Mouse (Mus musculus): Measurements from ENCODE around the gene Sh3bp5. TPM values are rescaled to one million over a fixed set of nuclear protein-coding genes. Genes with fewer than 3 reads are reported as not detected.

Gene Sh3bp5
- 37.9 and 38.4 TPM in 2 replicates for polyA plus RNA-seq (2015; fragmentation: Nextera tagmentation; extraction: Ambion mirVana)

DNA sequence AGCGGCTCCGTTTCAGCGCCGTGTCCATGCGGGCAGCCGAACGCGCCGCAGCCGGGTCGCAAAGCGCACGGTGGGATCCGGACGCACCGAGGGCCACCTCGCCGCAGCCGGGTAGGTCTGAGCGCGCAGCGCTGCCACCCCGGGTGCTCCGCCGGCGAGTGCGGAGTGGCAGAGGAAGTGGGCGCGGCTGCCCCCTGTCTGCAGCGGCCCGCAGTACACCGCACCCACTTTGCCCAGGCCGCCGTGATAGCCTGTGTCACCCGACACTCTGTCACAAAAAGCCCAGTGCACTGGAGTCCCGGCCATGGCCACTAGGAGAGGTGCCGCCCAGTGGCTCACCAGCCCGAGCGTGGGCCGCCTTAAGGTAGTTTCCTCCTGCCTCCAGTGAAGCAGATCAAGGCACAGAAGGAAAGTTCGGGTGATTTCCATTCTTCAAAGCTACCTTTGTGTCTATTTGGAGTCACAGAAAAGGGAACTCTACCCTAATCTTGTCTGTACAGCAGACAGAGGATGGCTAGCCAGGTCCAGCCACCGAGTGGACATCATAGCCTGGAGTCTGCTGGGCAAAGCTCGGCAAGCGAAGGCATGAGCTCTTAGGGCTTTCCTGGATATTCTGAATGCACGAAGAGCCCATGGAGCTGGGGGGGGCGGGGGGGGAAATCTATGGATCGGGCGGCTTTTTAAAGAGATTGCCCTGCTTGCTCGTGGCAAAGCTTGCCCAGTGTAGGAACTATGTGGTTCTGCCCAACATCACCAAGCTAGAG is at the start of gene Sh3bp5:
Gene Sh3bp5 (minus strand): TSS at position 149 of the 764 bp plus-strand sequence.
- ATAC-seq (peak; percentile 94), DNase-seq (ENCODE audit: low spot score) (peak; percentile 93)
- H3K9ac ChIP-seq (replicated peaks; ENCODE audit: low read depth): peak within 1 kb of the TSS; percentile 66
- peak within 1 kb of the TSS; percentile 71 for H3K27ac ChIP-seq (ENCODE audit: low read length)
- no peaks in the 10 kb centered on the region for H3K9me3 ChIP-seq (ENCODE audit: low read length)
- peaks cover 11% of the 10 kb centered on the region; the same call in 1 of the 2 replicates for H3K4me1 ChIP-seq (ENCODE audit: insufficient read depth, low read depth, low read length)
- no peaks in the 10 kb centered on the region for H3K36me3 ChIP-seq (ENCODE audit: insufficient read depth, low read length)
- H3K4me3 ChIP-seq (ENCODE audit: low read depth, low read length): peak within 1 kb of the TSS; percentile 65
- peaks cover 5% of the 10 kb centered on the region; the same call in 1 of the 2 replicates for H3K27me3 ChIP-seq (replicated peaks; ENCODE audit: insufficient read depth, low read length)
- TF ChIP-seq EP300 (IDR thresholded peaks at IDR 0.05) (no peak), CTCF (IDR thresholded peaks at IDR 0.05) (peak; percentile 96)
- H3K4me2 ChIP-seq (replicated peaks; ENCODE audit: low read depth, low read length): peak within 1 kb of the TSS; percentile 80
- 9% methylated on average over 42 of the region's 49 CpGs for WGBS

DNA sequence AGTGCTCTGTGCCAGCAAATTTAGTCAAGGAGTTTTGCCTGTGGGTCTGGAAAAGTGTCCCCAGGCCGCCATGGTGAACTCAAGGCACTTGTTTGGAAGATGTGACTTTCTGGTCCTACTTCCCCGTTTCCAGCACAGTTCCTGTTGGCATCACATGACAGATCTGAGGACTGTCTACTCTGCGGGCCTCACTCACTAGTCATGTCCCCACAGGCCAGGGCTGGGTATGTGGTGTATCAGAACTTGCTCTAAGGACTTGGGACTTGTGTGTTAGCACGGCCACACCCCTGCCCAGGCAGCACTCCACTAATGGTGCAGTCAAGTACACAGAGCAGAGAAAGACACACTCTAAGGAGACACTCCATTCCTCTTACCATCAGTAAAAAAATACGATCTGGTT is 46.5 kb upstream of the Sh3bp5 start:
- H3K27ac ChIP-seq (ENCODE audit: low read length): no peak overlapping the region
- H3K4me1 ChIP-seq (ENCODE audit: insufficient read depth, low read depth, low read length): no peaks in the 10 kb centered on the region
- peaks cover 74% of the 10 kb centered on the region; the same call in 1 of the 2 replicates for H3K36me3 ChIP-seq (ENCODE audit: insufficient read depth, low read length)
- WGBS: 82% methylated on average over 5 of the region's 5 CpGs
- H3K27me3 ChIP-seq (replicated peaks; ENCODE audit: insufficient read depth, low read length): no peaks in the 10 kb centered on the region
- no peak for TF ChIP-seq EP300 (IDR thresholded peaks at IDR 0.05)
- TF ChIP-seq CTCF (IDR thresholded peaks at IDR 0.05): no peak
- no peak overlapping the region for H3K4me3 ChIP-seq (ENCODE audit: low read depth, low read length)
- no peaks in the 10 kb centered on the region for H3K9me3 ChIP-seq (ENCODE audit: low read length)
- no peak for ATAC-seq
- DNase-seq (ENCODE audit: low spot score): no peak
- no peak overlapping the region for H3K9ac ChIP-seq (replicated peaks; ENCODE audit: low read depth)
- no peak overlapping the region for H3K4me2 ChIP-seq (replicated peaks; ENCODE audit: low read depth, low read length)

DNA sequence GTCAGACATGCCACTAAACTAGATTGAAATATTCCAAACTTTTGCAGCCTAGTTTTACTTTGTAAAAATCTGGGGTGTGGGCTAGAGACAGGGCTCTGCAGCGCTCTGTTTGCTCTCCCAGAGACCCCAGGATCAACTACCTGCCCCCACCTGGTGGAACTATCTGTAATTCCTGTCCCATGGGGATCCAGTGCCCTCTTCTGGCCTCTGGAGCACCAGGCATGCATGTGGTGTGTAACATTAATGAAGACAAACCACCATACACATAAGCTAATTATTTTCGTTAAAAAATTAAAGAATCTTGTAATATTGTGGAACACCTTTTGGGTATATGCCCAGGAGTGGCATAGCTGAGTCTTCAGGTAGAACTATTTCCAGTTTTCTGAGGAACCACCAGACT is 37.4 kb upstream of the Sh3bp5 start:
- H3K4me3 ChIP-seq (ENCODE audit: low read depth, low read length): no peak overlapping the region
- H3K36me3 ChIP-seq (ENCODE audit: insufficient read depth, low read length): 0 out of 2 replicates have a peak, but pooled peaks cover under 1% of the 10 kb centered on the region
- DNase-seq (ENCODE audit: low spot score) (no peak), ATAC-seq (no peak)
- H3K27me3 ChIP-seq (replicated peaks; ENCODE audit: insufficient read depth, low read length): no peaks in the 10 kb centered on the region
- H3K4me2 ChIP-seq (replicated peaks; ENCODE audit: low read depth, low read length): no peak overlapping the region
- no peaks in the 10 kb centered on the region for H3K9me3 ChIP-seq (ENCODE audit: low read length)
- H3K9ac ChIP-seq (replicated peaks; ENCODE audit: low read depth): no peak overlapping the region
- WGBS: 85% methylated on average over 2 of the region's 2 CpGs
- H3K4me1 ChIP-seq (ENCODE audit: insufficient read depth, low read depth, low read length): no peaks in the 10 kb centered on the region
- no peak overlapping the region for H3K27ac ChIP-seq (ENCODE audit: low read length)
- TF ChIP-seq EP300 (IDR thresholded peaks at IDR 0.05): no peak
- peak; percentile 35; the same call in 1 of the 2 replicates for TF ChIP-seq CTCF (IDR thresholded peaks at IDR 0.05)

DNA sequence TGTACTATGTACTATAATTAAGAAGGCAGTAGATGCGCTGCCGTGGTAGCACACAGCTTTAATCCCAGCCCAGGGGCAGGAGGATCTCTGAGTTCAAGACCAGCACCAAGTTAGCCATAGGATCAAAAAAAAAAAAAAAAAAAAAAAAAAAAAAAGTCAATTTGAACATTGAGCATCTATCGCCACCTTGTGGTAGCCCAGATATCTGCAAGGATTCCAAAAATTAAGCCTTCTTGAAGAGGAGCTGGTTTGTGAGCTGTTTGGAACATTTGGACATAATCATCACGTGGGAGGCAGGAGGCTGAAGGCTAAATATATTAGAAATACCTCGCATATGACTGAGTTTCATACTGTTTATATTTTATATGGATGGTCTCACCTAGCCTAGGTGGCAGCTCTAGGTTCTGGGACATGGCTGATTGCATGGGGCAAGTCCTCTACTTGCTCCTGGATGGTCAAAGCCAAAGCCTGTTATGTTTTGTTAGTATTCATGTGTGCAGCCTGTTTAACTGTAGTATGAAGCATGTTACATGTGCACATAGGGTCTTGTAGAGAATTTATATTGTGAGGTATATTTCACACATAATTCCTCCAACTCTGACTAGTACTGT is 36.7 kb upstream of the Sh3bp5 start:
- DNase-seq (ENCODE audit: low spot score) (peak; percentile 84), ATAC-seq (no peak)
- H3K4me3 ChIP-seq (ENCODE audit: low read depth, low read length): no peak overlapping the region
- no peak overlapping the region for H3K4me2 ChIP-seq (replicated peaks; ENCODE audit: low read depth, low read length)
- H3K36me3 ChIP-seq (ENCODE audit: insufficient read depth, low read length): no peaks in the 10 kb centered on the region
- H3K27ac ChIP-seq (ENCODE audit: low read length): no peak overlapping the region
- no peaks in the 10 kb centered on the region for H3K9me3 ChIP-seq (ENCODE audit: low read length)
- TF ChIP-seq EP300 (IDR thresholded peaks at IDR 0.05): no peak
- peak; percentile 76 for TF ChIP-seq CTCF (IDR thresholded peaks at IDR 0.05)
- no peak overlapping the region for H3K9ac ChIP-seq (replicated peaks; ENCODE audit: low read depth)
- WGBS: 3% methylated on average over 5 of the region's 5 CpGs
- no peaks in the 10 kb centered on the region for H3K27me3 ChIP-seq (replicated peaks; ENCODE audit: insufficient read depth, low read length)
- H3K4me1 ChIP-seq (ENCODE audit: insufficient read depth, low read depth, low read length): no peaks in the 10 kb centered on the region

DNA sequence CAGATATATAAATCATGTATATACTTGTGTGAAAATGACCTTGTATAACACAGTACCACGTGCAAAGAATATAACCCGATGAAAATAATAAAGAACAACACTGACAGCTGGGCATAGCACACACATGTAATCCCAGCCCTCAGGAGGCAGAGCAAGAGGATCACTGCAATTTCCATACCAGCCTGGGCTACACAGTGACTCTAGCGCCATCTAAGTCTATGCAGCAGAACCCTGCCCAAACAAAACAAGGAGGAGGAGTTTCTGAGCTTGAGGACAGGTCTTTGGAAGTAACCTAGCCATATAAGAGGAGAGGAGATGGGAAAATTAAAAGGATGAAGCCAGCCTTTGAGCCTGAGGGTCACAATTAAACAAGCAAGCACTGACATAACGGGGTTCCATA is 33.8 kb upstream of the Sh3bp5 start:
- Histone ChIP-seq H3K27me3 (replicated peaks; ENCODE audit: insufficient read depth, low read length) (no peaks in the 10 kb centered on the region), H3K4me1 (ENCODE audit: insufficient read depth, low read depth, low read length) (no peaks in the 10 kb centered on the region), H3K4me3 (ENCODE audit: low read depth, low read length) (no peak overlapping the region), H3K27ac (ENCODE audit: low read length) (no peak overlapping the region), H3K36me3 (ENCODE audit: insufficient read depth, low read length) (no peaks in the 10 kb centered on the region), H3K9me3 (ENCODE audit: low read length) (no peaks in the 10 kb centered on the region), H3K4me2 (replicated peaks; ENCODE audit: low read depth, low read length) (no peak overlapping the region), H3K9ac (replicated peaks; ENCODE audit: low read depth) (no peak overlapping the region)
- no peak for ATAC-seq
- TF ChIP-seq CTCF (IDR thresholded peaks at IDR 0.05) (peak; percentile 33), EP300 (IDR thresholded peaks at IDR 0.05) (no peak)
- 51% methylated on average over 4 of the region's 4 CpGs for WGBS
- no peak for DNase-seq (ENCODE audit: low spot score)

DNA sequence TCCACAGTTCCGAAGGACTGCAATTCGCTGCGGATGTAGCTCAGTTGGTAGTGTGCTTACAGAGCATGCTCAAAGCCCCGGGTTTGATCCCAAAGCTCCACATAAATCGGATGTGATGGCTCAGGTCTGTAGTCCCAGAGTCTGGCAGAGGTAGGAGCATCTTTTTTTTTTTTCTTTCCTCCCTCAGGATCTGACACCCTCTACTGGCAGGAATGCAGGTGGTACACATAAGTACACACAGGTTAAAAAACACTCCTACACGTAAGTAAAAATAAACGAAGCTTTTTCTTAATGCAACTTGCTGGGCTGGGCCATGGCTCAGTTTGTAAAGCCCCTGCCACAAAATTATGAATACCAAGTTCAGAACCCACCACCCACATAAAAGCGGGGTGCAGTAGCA is 28.3 kb upstream of the Sh3bp5 start:
- Histone ChIP-seq H3K4me2 (replicated peaks; ENCODE audit: low read depth, low read length) (no peak overlapping the region), H3K9ac (replicated peaks; ENCODE audit: low read depth) (no peak overlapping the region), H3K27me3 (replicated peaks; ENCODE audit: insufficient read depth, low read length) (no peaks in the 10 kb centered on the region), H3K27ac (ENCODE audit: low read length) (no peak overlapping the region), H3K4me3 (ENCODE audit: low read depth, low read length) (no peak overlapping the region), H3K4me1 (ENCODE audit: insufficient read depth, low read depth, low read length) (no peaks in the 10 kb centered on the region), H3K36me3 (ENCODE audit: insufficient read depth, low read length) (no peaks in the 10 kb centered on the region), H3K9me3 (ENCODE audit: low read length) (no peaks in the 10 kb centered on the region)
- WGBS: 57% methylated on average over 8 of the region's 8 CpGs
- DNase-seq (ENCODE audit: low spot score) (peak; percentile 39), ATAC-seq (no peak)
- no peak for TF ChIP-seq EP300 (IDR thresholded peaks at IDR 0.05)
- peak; percentile 65 for TF ChIP-seq CTCF (IDR thresholded peaks at IDR 0.05)
